Mouse (Mus musculus) kidney, postnatal 10 days (tissue): Measurements from ENCODE around the gene Itgav.

Source experiments
- DNase-seq: peaks from one replicate; pipeline ENCODE4 v3.0.0; 2021; ENCODE audit warnings: mixed read lengths

Itgav gene

GRCm38 (mm10) chr2:83723921-83724826 lies at the start of gene Itgav:
Itgav (plus strand) TSS chr2:83724397.
- DNase-seq: peak; percentile 97

DNA sequence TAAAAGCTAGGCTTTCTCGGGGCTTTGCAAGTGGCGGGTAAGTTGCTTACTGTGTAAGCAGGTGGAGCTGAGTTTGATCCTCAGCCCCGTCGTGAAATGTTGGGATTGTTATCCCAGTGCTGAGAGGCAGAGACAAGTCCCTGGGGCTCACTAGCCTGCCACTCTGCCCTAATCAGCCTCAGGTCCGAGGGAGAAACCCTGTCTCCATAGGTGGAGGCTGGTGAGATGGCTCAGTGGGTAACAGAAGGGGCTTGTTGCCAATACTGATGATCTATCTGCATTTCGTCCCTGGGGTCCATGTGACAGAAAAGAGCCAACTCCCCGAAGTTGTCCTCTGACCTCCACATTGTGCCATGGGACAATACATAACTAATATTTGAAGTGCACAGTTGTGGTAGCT lies 49.8 kb upstream of the Itgav start:
- no peak for DNase-seq

DNA sequence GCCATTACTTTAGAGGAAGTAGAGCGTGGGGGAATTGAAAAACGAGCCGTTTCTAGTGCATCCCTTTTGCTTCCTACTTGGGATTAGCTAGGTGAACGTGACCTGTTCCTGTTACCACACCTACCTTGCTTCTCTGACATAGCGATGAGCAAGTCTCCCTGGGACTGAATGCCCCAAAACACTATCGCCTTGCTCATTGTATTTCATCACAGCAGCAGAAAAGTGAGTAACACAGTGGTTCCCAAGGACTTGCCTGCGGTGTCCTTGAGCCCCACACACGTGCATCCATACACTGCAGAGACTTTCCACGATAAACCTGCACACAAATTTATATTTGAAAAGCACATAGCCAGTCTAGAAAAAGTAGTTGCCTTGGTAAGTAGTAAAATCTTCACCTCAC lies 49.3 kb upstream of the Itgav start:
- no peak for DNase-seq

- no peak for DNase-seq
Measured at GRCm38 (mm10) chr2:83675681-83676080, 48.5 kb upstream of the Itgav start.

DNA sequence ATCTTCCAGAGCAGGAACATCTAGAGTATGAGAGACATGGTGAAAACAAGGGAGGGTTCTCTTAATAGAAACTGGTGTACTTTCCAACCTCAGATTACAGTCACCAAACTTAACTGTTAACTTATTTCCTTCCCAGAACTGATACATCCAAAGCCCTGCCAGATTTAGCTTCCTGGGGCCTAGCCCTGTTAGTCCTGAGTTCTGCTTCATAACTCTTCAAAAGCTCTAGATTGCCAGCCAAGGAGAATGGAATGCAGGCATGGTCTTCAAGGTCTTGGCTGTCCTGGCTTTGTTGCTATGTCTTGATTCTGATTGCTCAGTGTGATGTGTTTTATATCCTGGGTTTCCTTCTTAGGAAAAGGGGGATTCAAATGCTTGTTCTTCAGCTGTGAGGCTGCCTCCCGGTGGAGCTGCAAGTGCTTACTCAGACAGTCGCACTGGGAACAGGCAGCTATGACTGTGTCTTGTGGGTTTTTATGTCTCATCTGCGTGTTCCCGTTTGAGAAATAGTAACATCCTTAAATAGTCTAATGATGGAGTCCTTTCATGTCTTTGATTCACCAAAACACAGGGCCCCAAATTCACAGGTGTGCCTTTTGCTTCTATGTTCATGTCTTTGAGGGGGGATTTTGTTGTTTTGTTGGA lies 47.8 kb upstream of the Itgav start:
- no peak for DNase-seq

- DNase-seq: no peak
Measured at GRCm38 (mm10) chr2:83681332-83681731, 42.9 kb upstream of the Itgav start.

DNA sequence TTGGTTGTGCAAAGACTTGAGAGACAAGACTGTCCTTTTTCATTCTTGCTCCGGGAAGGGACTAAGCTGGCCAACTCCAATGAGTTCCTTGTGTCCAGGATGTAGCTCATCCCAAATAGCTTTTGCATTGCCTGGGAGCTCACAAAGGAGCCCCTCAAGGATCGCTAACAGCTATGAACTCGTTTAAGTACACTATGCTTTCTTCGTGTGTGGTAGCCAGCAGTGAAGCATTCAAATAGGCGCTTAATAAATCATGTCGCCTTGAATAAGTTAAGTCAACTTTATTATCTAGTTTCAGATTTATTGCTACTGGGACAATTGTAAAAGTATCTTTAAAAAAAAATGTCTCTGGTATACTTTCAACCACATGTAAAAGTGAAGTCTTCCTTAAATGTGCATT lies 42.4 kb upstream of the Itgav start:
- no peak for DNase-seq

- peak; percentile 18 for DNase-seq
Measured at GRCm38 (mm10) chr2:83682282-83682681, 41.9 kb upstream of the Itgav start.

DNA sequence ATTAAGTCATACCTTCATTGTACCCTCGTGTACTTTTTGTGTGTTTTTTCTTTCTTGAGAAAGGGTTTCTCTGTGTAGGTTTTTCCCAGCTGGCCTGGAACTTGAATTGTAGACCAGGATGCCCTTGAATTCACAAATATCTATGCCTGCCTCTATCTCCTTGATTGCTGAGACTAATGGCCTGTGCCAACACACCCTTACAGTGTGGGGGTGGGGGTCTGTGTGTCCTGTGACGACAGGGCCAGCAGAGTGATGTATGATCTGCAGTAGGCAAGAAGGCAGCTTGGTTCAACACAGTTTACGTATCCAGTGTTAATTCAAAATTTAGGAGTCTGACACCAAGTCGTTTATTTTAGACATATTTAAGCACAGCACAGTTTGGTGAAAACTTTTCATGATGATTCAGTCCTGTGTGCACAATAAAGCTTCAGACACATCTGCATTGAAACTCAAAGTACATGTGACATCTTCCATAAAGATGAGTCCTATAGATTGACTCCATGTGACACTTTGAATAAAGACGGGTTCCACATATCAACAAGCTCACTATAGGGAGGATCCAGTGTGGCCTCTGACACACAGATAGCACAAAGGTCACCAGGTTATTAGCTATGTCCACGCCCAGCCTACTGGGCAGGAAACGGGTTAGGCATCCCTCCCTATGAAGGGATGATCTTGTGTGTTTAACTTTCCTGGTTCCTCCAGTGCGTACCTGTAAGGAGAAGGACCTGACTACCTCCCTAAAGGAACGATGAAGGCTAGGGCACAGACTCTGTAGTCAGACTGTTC lies 40.3 kb upstream of the Itgav start:
- no peak for DNase-seq

GRCm38 (mm10) chr2:83684691-83685090 lies 39.5 kb upstream of the Itgav start:
- DNase-seq: no peak

DNA sequence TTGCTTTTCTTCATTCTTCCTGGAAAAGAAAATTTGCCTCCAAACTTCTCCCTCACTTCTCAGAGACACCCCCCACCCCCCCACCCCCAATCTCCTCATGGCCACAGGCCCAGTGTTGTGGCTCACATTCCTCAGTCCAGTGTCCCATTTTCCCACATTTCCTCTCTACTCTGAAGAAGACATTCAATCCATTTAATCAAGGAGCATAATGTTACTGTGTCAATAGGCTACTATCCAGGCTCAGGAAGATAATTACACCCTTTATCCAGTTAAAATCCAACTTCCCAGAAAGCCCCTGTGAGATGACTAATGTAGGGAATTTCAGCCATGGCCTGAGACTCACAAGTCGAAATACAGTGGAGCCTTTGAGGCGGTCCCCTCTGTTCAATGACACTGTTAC lies 33.8 kb upstream of the Itgav start:
- DNase-seq: no peak

GRCm38 (mm10) chr2:83692651-83693545 lies 31.3 kb upstream of the Itgav start:
- DNase-seq: peak; percentile 16

DNA sequence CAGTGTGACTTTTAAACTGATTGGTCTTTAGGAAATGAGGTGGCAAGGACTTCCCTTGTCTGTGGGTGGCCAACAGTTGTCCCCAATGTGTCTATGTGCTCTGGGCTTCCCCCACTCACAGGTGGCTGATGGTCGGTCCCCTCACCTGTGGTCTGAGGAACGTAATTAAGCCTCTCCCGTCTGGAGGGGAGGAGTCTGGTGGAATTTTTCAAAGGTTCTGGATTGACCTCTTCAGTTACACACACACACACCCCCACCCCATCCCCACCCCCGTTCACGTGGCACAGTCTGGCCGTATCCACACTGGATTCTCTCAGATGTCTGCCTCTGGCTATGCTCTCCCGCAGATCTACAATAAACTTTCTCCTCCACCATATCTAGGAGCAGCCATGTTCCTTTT lies 30.1 kb upstream of the Itgav start:
- DNase-seq: no peak

DNA sequence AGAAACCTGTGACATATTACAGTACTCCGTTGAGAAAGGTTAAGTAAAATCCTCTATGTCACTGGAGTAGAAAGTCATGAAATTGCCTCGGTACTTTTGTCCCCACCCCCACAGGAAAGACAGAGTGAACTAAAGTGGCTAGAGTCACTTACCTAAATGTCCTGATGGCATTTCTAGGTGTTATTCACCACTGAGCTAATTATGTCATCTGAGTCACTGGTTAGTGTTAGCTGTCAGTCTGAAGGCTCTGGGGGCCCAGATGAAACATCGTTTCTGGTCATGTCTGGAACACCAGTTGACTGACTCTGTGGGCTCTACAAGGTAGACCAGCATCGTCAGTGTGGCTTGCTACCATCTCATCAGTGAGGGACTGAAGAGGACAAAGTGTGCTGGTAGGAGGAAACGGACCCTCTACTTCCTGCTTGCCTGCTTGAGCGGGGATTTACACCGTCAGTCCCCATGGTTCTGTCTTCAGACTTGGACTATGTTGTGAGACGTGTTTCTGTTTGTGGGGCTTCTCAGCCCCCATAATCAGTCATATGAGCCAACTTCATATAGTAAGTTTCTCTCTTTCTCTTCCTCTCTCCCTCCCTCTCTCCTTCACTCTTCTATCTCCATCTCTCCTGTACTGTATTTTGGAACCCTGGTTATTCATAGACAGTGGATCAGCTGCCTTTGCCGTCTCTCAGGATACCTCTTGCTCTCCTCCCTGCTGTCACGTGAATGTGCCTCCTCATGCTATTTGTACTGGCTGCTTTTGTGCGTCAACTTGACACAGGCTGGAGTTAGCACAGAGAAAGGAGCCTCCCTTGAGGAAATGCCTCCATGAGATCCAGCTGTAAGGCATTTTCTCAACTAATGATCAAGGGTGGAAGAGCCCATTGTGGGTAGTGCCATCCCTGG lies 28.6 kb upstream of the Itgav start:
- DNase-seq: no peak

DNA sequence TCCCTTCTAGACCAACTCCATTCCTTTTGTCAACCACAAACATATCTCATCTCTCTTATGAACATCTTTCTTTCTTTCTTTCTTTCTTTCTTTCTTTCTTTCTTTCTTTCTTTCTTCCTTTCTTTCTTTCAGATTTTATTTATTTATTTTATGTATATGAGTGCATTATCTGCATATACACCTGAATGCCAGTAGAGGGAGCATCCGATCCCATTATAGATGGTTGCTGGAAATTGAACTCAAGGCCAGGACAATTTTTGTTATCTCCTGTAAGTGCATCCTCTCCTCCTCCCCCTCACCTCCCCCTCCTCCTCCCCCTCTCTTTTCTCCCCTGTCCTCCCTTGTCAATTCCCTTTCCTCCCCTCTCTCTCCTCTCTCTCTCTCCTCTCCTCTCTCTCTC lies 25.7 kb upstream of the Itgav start:
- DNase-seq: no peak

GRCm38 (mm10) chr2:83699324-83699723 lies 24.9 kb upstream of the Itgav start:
- no peak for DNase-seq

GRCm38 (mm10) chr2:83700667-83701066 lies 23.5 kb upstream of the Itgav start:
- DNase-seq: no peak

- DNase-seq: no peak
Measured at GRCm38 (mm10) chr2:83702411-83702810, 21.8 kb upstream of the Itgav start.

DNA sequence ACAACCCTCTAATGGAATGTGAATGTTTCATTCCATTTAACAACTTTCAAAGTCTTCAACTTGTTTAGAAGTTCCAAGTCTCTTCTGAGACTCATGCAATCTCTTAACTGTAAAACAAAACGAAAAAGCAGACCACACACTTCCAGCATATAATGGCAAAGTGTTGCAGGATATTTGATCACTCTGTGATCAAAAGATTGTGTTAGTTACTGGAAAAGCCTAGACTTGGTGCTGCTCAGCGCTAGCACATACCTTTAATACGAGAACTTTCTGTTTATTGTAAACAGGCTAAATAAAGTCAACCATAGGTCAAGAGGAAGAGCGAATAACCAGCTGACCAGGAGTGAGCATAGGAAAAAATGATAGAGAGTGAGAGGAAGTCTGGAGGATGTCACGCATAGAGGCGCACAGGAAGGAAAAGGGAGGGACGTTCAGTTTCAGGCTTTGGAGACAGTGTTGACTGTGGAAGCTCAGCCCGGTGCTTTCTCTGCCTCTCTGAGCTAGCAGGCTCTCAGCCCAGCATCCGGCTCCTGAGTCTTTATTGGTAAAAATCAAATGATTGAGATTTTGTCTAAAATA lies 18.5 kb upstream of the Itgav start:
- peak; percentile 39 for DNase-seq

- peak; percentile 66 for DNase-seq
Measured at GRCm38 (mm10) chr2:83709896-83710524, 14.2 kb upstream of the Itgav start.
